Mouse (Mus musculus) bone marrow macrophage, adult 2 months (primary cell): ENCODE measurements around the gene Hoxa5. TPM values are rescaled to one million over a fixed set of nuclear protein-coding genes. Genes with fewer than 3 reads are reported as not detected.

ENCODE experiments used
- H3K27ac ChIP-seq: 2 replicates; pipeline ENCODE4 v1.5.1; 2012; ENCODE audit warnings: low read depth, low read length; ENCODE audit not compliant: insufficient read depth
- H3K4me1 ChIP-seq: 2 replicates; pipeline ENCODE4 v1.6.1; 2012; ENCODE audit warnings: low read length; ENCODE audit not compliant: control insufficient read depth, insufficient read depth
- H3K4me3 ChIP-seq: 2 replicates; pipeline ENCODE4 v1.5.1; 2012; ENCODE audit warnings: mild to moderate bottlenecking, low read length, moderate library complexity; ENCODE audit not compliant: insufficient read depth
- CTCF ChIP-seq: IDR thresholded peaks from 2 replicates; pipeline ENCODE4 v1.5.1; 2012; ENCODE audit warnings: low read depth, mild to moderate bottlenecking, low read length, moderate library complexity
- POLR2A ChIP-seq: IDR thresholded peaks from 2 replicates; pipeline ENCODE4 v1.6.1; 2012; ENCODE audit warnings: mild to moderate bottlenecking, low read depth, low read length, borderline replicate concordance
- polyA plus RNA-seq: library from polyadenylated mRNA; stranded (reverse); fragments of >200 nt; gene quantifications from 2 replicates; pipeline ENCODE4 v1.2.4, GENCODE M21; 2012; ENCODE audit not compliant: missing spikeins, insufficient read depth, insufficient read length

The Hoxa5 gene
- polyA plus RNA-seq, 1 experiment: not detected

GRCm38 (mm10) chr6:52186500-52186899 is 17.9 kb downstream of the Hoxa5 start:
- no peak overlapping the region for H3K4me3 ChIP-seq
- no peak overlapping the region for H3K27ac ChIP-seq
- no peaks in the 10 kb centered on the region for H3K4me1 ChIP-seq
- no peak for TF ChIP-seq POLR2A
- no peak for TF ChIP-seq CTCF

DNA sequence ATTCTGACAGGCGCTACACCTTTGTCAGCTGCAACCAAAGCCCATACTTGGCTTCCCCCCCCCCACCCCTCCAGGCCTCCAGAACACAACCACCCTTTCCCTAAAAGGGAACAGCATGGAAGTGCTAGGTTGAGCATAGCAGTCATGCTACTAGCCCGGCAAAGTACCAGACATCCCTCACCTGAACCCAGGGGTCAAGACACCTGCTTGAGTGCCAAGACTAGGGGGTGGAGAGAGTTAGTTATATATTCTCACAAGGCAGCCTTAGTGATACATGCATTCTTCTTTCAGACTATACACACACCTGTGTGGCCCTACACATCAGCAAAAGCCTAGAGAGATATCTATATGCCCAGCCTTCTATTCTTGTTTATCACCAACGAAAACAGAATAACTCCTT is 18.6 kb downstream of the Hoxa5 start:
- TF ChIP-seq POLR2A (no peak), CTCF (no peak)
- Histone ChIP-seq H3K27ac (no peak overlapping the region), H3K4me3 (no peak overlapping the region), H3K4me1 (no peaks in the 10 kb centered on the region)

GRCm38 (mm10) chr6:52185222-52185621 is 19.2 kb downstream of the Hoxa5 start:
- no peak overlapping the region for H3K27ac ChIP-seq
- no peaks in the 10 kb centered on the region for H3K4me1 ChIP-seq
- no peak for TF ChIP-seq CTCF
- no peak for TF ChIP-seq POLR2A
- no peak overlapping the region for H3K4me3 ChIP-seq

GRCm38 (mm10) chr6:52184668-52185067 is 19.7 kb downstream of the Hoxa5 start:
- TF ChIP-seq CTCF (no peak), POLR2A (no peak)
- Histone ChIP-seq H3K4me3 (no peak overlapping the region), H3K4me1 (no peaks in the 10 kb centered on the region), H3K27ac (no peak overlapping the region)

GRCm38 (mm10) chr6:52183311-52184080 is 20.9 kb downstream of the Hoxa5 start:
- no peaks in the 10 kb centered on the region for H3K4me1 ChIP-seq
- H3K4me3 ChIP-seq: no peak overlapping the region
- no peak overlapping the region for H3K27ac ChIP-seq
- TF ChIP-seq POLR2A (no peak), CTCF (no peak)

- no peak for TF ChIP-seq CTCF
- no peak for TF ChIP-seq POLR2A
- Histone ChIP-seq H3K4me3 (no peak overlapping the region), H3K4me1 (no peaks in the 10 kb centered on the region), H3K27ac (no peak overlapping the region)
These were observed 21.6 kb downstream of the Hoxa5 start for GRCm38 (mm10) chr6:52182793-52183192.

- no peaks in the 10 kb centered on the region for H3K4me1 ChIP-seq
- TF ChIP-seq CTCF (no peak), POLR2A (no peak)
These were observed 22.4 kb downstream of the Hoxa5 start for GRCm38 (mm10) chr6:52182030-52182429.

DNA sequence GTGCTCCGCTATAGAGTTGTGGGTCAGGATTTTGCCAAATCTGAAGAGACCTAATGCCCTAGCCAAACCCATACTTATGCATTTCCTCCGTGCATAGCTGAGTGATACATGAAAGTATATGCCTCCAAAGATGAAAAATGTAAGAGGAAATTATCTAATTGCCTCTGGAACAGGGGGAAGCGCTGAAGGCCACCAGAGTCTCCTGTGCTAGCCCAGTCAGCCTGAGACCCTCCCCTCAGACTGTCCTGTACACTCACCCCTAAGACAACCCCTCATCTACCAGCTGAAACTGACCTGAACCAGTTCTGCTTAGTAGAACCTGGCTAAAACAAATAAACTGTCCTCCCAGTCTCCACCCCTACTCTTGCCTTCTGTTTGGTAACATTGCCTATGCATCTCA is 23.7 kb downstream of the Hoxa5 start:
- TF ChIP-seq POLR2A: no peak
- no peaks in the 10 kb centered on the region for H3K4me1 ChIP-seq
- no peak overlapping the region for H3K4me3 ChIP-seq
- no peak overlapping the region for H3K27ac ChIP-seq

More at GRCm38 (mm10) chr6:52182030-52182429, 22.4 kb downstream of the Hoxa5 start:
- Histone ChIP-seq H3K4me3 (no peak overlapping the region), H3K27ac (no peak overlapping the region)

DNA sequence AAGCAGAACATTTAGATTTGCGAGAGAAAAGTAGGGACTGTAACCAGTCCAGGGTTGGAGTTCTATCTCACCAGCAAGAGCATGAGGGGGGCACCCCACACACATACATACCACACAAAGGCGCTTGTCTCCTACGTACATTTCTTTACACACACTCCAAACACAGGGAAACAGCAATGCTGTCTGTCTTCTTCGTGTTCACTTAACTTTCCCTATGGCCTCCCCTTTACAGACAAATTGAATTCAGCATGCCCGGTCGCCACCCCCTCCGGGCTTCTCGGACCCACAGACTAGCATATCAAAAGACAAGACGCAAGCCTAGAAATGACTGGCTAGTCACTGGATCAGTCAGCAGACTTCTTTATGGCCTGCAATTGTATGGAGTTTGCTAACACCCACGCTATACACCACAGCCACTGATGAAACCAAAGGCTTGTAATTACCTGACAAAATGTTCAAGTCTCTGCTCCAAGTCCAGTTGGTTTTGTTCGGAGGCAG is 24.1 kb downstream of the Hoxa5 start:
- Histone ChIP-seq H3K4me3 (no peak overlapping the region), H3K4me1 (no peaks in the 10 kb centered on the region), H3K27ac (no peak overlapping the region)
- TF ChIP-seq POLR2A (no peak), CTCF (no peak)

DNA sequence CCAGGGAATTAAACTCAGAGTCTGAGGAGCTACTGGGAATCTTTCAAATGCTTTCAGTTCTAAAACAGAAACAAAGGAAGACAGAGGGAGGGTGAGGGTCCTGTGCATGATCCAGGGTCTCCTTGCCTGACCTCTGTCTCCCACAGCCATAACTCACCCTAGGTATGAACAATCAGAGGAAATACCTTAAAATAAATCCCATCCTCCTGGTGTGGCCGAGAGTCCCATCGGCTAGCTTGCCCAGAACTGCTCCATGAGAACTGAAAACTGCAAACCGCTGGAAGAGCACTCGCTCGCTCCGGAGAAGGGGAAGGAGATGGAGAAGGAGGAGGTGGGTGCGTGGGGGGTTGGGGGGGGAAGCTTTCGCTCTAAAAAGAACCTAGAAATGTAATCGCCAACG is 24.7 kb downstream of the Hoxa5 start:
- Histone ChIP-seq H3K4me3 (no peak overlapping the region), H3K27ac (no peak overlapping the region), H3K4me1 (no peaks in the 10 kb centered on the region)
- TF ChIP-seq POLR2A (no peak), CTCF (no peak)
